Mouse (Mus musculus): Measurements from ENCODE around the gene Avil. TPM values are rescaled to one million over a fixed set of nuclear protein-coding genes. Genes with fewer than 3 reads are reported as not detected.

Avil gene
- not detected in 2 replicates for total RNA-seq (2015)
- total RNA-seq (2017): 0.03 TPM in 1 of 2 replicates, not detected in the other

- ATAC-seq (replicated peaks; ENCODE audit: poor library complexity): peak; percentile 23
Observed at GRCm38 (mm10) chr10:127000529-127000928, at the start of gene Avil. Avil (plus strand) TSS chr10:127000709.

GRCm38 (mm10) chr10:126952375-126952774 is 48.1 kb upstream of the Avil start:
- ATAC-seq (replicated peaks; ENCODE audit: poor library complexity): no peak

GRCm38 (mm10) chr10:126953029-126953471 is 47.5 kb upstream of the Avil start:
- ATAC-seq (replicated peaks; ENCODE audit: poor library complexity): no peak

GRCm38 (mm10) chr10:126956692-126957358 is 43.7 kb upstream of the Avil start:
- no peak for ATAC-seq (replicated peaks; ENCODE audit: poor library complexity)

- peak; percentile 87 for ATAC-seq (replicated peaks; ENCODE audit: poor library complexity)
Observed at GRCm38 (mm10) chr10:126957359-126958107, 43.0 kb upstream of the Avil start.

- ATAC-seq (replicated peaks; ENCODE audit: poor library complexity): no peak
Observed at GRCm38 (mm10) chr10:126960496-126960895, 40.0 kb upstream of the Avil start.

GRCm38 (mm10) chr10:126961757-126962156 is 38.8 kb upstream of the Avil start:
- no peak for ATAC-seq (replicated peaks; ENCODE audit: poor library complexity)

- 0 out of 2 replicates have a peak, but pooled peaks have one; percentile 13 for ATAC-seq (replicated peaks; ENCODE audit: poor library complexity)
Observed at GRCm38 (mm10) chr10:126962271-126962965, 38.1 kb upstream of the Avil start.

- no peak for ATAC-seq (replicated peaks; ENCODE audit: poor library complexity)
Observed at GRCm38 (mm10) chr10:126962966-126963330, 37.6 kb upstream of the Avil start.

- ATAC-seq (replicated peaks; ENCODE audit: poor library complexity): no peak
Observed at GRCm38 (mm10) chr10:126963821-126964220, 36.7 kb upstream of the Avil start.

GRCm38 (mm10) chr10:126971363-126972050 is 29.0 kb upstream of the Avil start:
- no peak for ATAC-seq (replicated peaks; ENCODE audit: poor library complexity)

GRCm38 (mm10) chr10:126972051-126972725 is 28.3 kb upstream of the Avil start:
- no peak for ATAC-seq (replicated peaks; ENCODE audit: poor library complexity)

- ATAC-seq (replicated peaks; ENCODE audit: poor library complexity): no peak
Observed at GRCm38 (mm10) chr10:126972988-126973387, 27.5 kb upstream of the Avil start.

GRCm38 (mm10) chr10:126975706-126976105 is 24.8 kb upstream of the Avil start:
- ATAC-seq (replicated peaks; ENCODE audit: poor library complexity): no peak

GRCm38 (mm10) chr10:126977076-126977475 is 23.4 kb upstream of the Avil start:
- ATAC-seq (replicated peaks; ENCODE audit: poor library complexity): no peak

GRCm38 (mm10) chr10:126978277-126978994 is 22.1 kb upstream of the Avil start, which contains the start of gene Ctdsp2:
Ctdsp2 (plus strand) TSS chr10:126978717.
- peak; percentile 87 for ATAC-seq (replicated peaks; ENCODE audit: poor library complexity)

GRCm38 (mm10) chr10:126979121-126979635 is 21.3 kb upstream of the Avil start:
- no peak for ATAC-seq (replicated peaks; ENCODE audit: poor library complexity)

- no peak for ATAC-seq (replicated peaks; ENCODE audit: poor library complexity)
Observed at GRCm38 (mm10) chr10:126979636-126980151, 20.8 kb upstream of the Avil start.
